Mouse (Mus musculus) cortical plate, adult 2 months (tissue): ENCODE measurements at regions not wholly inside any gene's neighbourhood (a gene's known extent, or its start where the extent isn't known, plus 50 kb on each side); places are given as distances from the start of the nearest gene placed in this dataset.

Source experiments
- CTCF ChIP-seq: fragments of 200-500 bp; IDR thresholded peaks from 2 replicates; pipeline ENCODE4 v1.5.1; 2011; ENCODE audit warnings: mild to moderate bottlenecking, control low read depth, low read length; ENCODE audit not compliant: insufficient read depth; ENCODE audit errors: extremely low read depth
- POLR2A ChIP-seq: fragments of 200-500 bp; IDR thresholded peaks from 2 replicates; pipeline ENCODE4 v1.6.1; 2011; ENCODE audit warnings: mild to moderate bottlenecking, low read length, control low read depth; ENCODE audit not compliant: insufficient read depth; ENCODE audit errors: extremely low read depth

- no peak for TF ChIP-seq POLR2A
- TF ChIP-seq CTCF: no peak
These were observed 163.5 kb upstream of the Nfe2l3 start for GRCm38 (mm10) chr6:51268931-51269330.
